Mouse (Mus musculus) CH12.LX (cell line): ENCODE results near the gene Bmp6. TPM values are rescaled to one million over a fixed set of nuclear protein-coding genes. Genes with fewer than 3 reads are reported as not detected.

ENCODE experiments used
- DNase-seq: peaks from one replicate; pipeline ENCODE4 v3.0.0-alpha.2; 2013; ENCODE audit errors: extremely low read depth
- H3K27ac ChIP-seq: 2 replicates; pipeline ENCODE4 v1.5.1; 2012; ENCODE audit warnings: low read depth, mild to moderate bottlenecking, control low read depth, moderate library complexity; ENCODE audit not compliant: insufficient read depth
- H3K27me3 ChIP-seq: replicated peaks from 2 replicates; pipeline ENCODE3; 2012; ENCODE audit warnings: inconsistent platforms
- H3K36me3 ChIP-seq, 2 experiments: replicated peaks in 1 of 2; 2 replicates each; pipeline versions ENCODE3 to v1.6.1; 2012; ENCODE audit warnings: inconsistent platforms in 1 of 2, low read length in 1 of 2, mild to moderate bottlenecking in 1 of 2, mixed read lengths in 1 of 2, moderate library complexity in 1 of 2; ENCODE audit not compliant: control insufficient read depth in 1 of 2, insufficient read depth in 1 of 2
- H3K4me1 ChIP-seq, 2 experiments: 2 replicates each; pipeline ENCODE4 v1.6.1; 2012; ENCODE audit warnings: inconsistent platforms in 1 of 2, moderate library complexity in 1 of 2; ENCODE audit not compliant: insufficient read depth in 2 of 2, control insufficient read depth in 1 of 2
- H3K4me2 ChIP-seq: 2 replicates; pipeline ENCODE4 v1.6.1; 2012; ENCODE audit warnings: low read depth, mild to moderate bottlenecking, control low read depth; ENCODE audit not compliant: poor library complexity, insufficient read depth, severe bottlenecking
- H3K4me3 ChIP-seq, 3 experiments: fragments of 150-350 bp in 1 of 3; sonication (generic) in 1 of 3; replicated peaks in 1 of 3; 2 replicates each; pipeline versions ENCODE3 to v1.5.1; 2011 to 2012; ENCODE audit warnings: low read depth in 2 of 3, low read length in 2 of 3, mild to moderate bottlenecking in 2 of 3, moderate library complexity in 2 of 3, control low read depth in 1 of 3, improper control_type of control experiment in 1 of 3, inconsistent platforms in 1 of 3, mixed read lengths in 1 of 3; ENCODE audit not compliant: poor library complexity in 1 of 3
- H3K79me2 ChIP-seq: replicated peaks from 2 replicates; pipeline ENCODE4 v1.6.1; 2012; ENCODE audit warnings: mild to moderate bottlenecking, moderate library complexity; ENCODE audit not compliant: control insufficient read depth, poor library complexity, insufficient read depth, severe bottlenecking; ENCODE audit errors: extremely low read depth
- H3K9ac ChIP-seq: 2 replicates; pipeline ENCODE4 v1.6.1; 2012; ENCODE audit warnings: low read depth, mild to moderate bottlenecking, control low read depth, moderate library complexity; ENCODE audit not compliant: insufficient read depth
- H3K9me3 ChIP-seq: replicated peaks from 2 replicates; pipeline ENCODE3; 2012; ENCODE audit warnings: low read length, inconsistent platforms, mixed read lengths
- BHLHE40 ChIP-seq: IDR thresholded peaks from 2 replicates; pipeline ENCODE4 v1.6.1; 2011; ENCODE audit warnings: mild to moderate bottlenecking, low read depth, low read length, improper control_type of control experiment
- CHD1 ChIP-seq: IDR thresholded peaks from 2 replicates; pipeline ENCODE4 v1.6.1; 2012; ENCODE audit warnings: low read depth, low read length, improper control_type of control experiment, inconsistent platforms
- CTCF ChIP-seq, 2 experiments: IDR thresholded peaks in 1 of 2; conservative IDR thresholded peaks in 1 of 2; 2 replicates each; pipeline ENCODE4 v1.5.1; 2011 to 2012; ENCODE audit warnings: low read depth in 2 of 2, low read length in 2 of 2, improper control_type of control experiment in 1 of 2, inconsistent platforms in 1 of 2, mild to moderate bottlenecking in 1 of 2, moderate library complexity in 1 of 2
- EP300 ChIP-seq: IDR thresholded peaks from 2 replicates; pipeline ENCODE4 v1.6.1; 2011; ENCODE audit warnings: low read length, improper control_type of control experiment
- ETS1 ChIP-seq: conservative IDR thresholded peaks from 2 replicates; pipeline ENCODE4 v1.6.1; 2012; ENCODE audit warnings: low read depth, mild to moderate bottlenecking, inconsistent platforms, low read length, improper control_type of control experiment, moderate library complexity
- GABPA ChIP-seq: IDR thresholded peaks from 2 replicates; pipeline ENCODE4 v1.6.1; 2012; ENCODE audit warnings: low read depth, low read length, improper control_type of control experiment, inconsistent platforms; ENCODE audit not compliant: insufficient replicate concordance
- HCFC1 ChIP-seq: IDR thresholded peaks from 2 replicates; pipeline ENCODE4 v1.6.1; 2012; ENCODE audit warnings: low read depth, mild to moderate bottlenecking, inconsistent platforms, low read length, improper control_type of control experiment
- IRF4 ChIP-seq: IDR thresholded peaks from 2 replicates; pipeline ENCODE4 v1.6.1; 2014; ENCODE audit warnings: low read depth, mild to moderate bottlenecking, inconsistent platforms, low read length, improper control_type of control experiment
- JUN ChIP-seq: IDR thresholded peaks from 2 replicates; pipeline ENCODE4 v1.6.1; 2011; ENCODE audit warnings: low read depth, mild to moderate bottlenecking, low read length, improper control_type of control experiment, moderate library complexity; ENCODE audit not compliant: insufficient read depth
- JUND ChIP-seq: conservative IDR thresholded peaks from 2 replicates; pipeline ENCODE4 v1.6.1; 2011; ENCODE audit warnings: low read depth, low read length, improper control_type of control experiment
- MAFK ChIP-seq: IDR thresholded peaks from 2 replicates; pipeline ENCODE4 v1.6.1; 2011; ENCODE audit warnings: low read length, improper control_type of control experiment; ENCODE audit not compliant: insufficient replicate concordance
- MAX ChIP-seq: IDR thresholded peaks from 2 replicates; pipeline ENCODE4 v1.6.1; 2011; ENCODE audit warnings: low read length, improper control_type of control experiment
- MEF2A ChIP-seq: IDR thresholded peaks from 2 replicates; pipeline ENCODE4 v1.6.1; 2014; ENCODE audit warnings: low read depth, mild to moderate bottlenecking, inconsistent platforms, low read length, improper control_type of control experiment, borderline replicate concordance
- MXI1 ChIP-seq: IDR thresholded peaks from 2 replicates; pipeline ENCODE4 v1.6.1; 2011; ENCODE audit warnings: mild to moderate bottlenecking, low read depth, low read length, improper control_type of control experiment
- MYC ChIP-seq: IDR thresholded peaks from 2 replicates; pipeline ENCODE4 v1.6.1; 2011; ENCODE audit warnings: low read depth, mild to moderate bottlenecking, improper control_type of control experiment, low read length
- POLR2A ChIP-seq: IDR thresholded peaks from 2 replicates; pipeline ENCODE4 v1.6.1; 2011; ENCODE audit warnings: low read depth, mild to moderate bottlenecking, improper control_type of control experiment, low read length
- POLR2AphosphoS2 ChIP-seq: IDR thresholded peaks from 2 replicates; pipeline ENCODE4 v1.6.1; 2011; ENCODE audit warnings: low read depth, low read length, improper control_type of control experiment
- RAD21 ChIP-seq: IDR thresholded peaks from 2 replicates; pipeline ENCODE4 v1.6.1; 2011; ENCODE audit warnings: low read depth, mild to moderate bottlenecking, low read length, improper control_type of control experiment, moderate library complexity
- RCOR1 ChIP-seq: conservative IDR thresholded peaks from 2 replicates; pipeline ENCODE4 v1.6.1; 2012; ENCODE audit warnings: low read depth, mild to moderate bottlenecking, inconsistent platforms, low read length, improper control_type of control experiment
- SIN3A ChIP-seq: IDR thresholded peaks from 2 replicates; pipeline ENCODE4 v1.6.1; 2012; ENCODE audit warnings: low read length, improper control_type of control experiment, inconsistent platforms
- TBP ChIP-seq: conservative IDR thresholded peaks from 2 replicates; pipeline ENCODE4 v1.6.1; 2011; ENCODE audit warnings: low read depth, low read length, improper control_type of control experiment
- TCF12 ChIP-seq: IDR thresholded peaks from 2 replicates; pipeline ENCODE4 v1.6.1; 2014; ENCODE audit warnings: low read depth, mild to moderate bottlenecking, inconsistent platforms, low read length, improper control_type of control experiment
- UBTF ChIP-seq: IDR thresholded peaks from 2 replicates; pipeline ENCODE4 v1.6.1; 2012; ENCODE audit warnings: low read depth, mild to moderate bottlenecking, inconsistent platforms, low read length, improper control_type of control experiment, moderate library complexity
- ZC3H11A ChIP-seq: IDR thresholded peaks from 2 replicates; pipeline ENCODE4 v1.6.1; 2012; ENCODE audit warnings: low read depth, mild to moderate bottlenecking, inconsistent platforms, low read length, improper control_type of control experiment
- ZKSCAN1 ChIP-seq: IDR thresholded peaks from 2 replicates; pipeline ENCODE4 v1.6.1; 2012; ENCODE audit warnings: low read depth, inconsistent platforms, low read length, improper control_type of control experiment, borderline replicate concordance
- ZMIZ1 ChIP-seq: IDR thresholded peaks from 2 replicates; pipeline ENCODE4 v1.6.1; 2012; ENCODE audit warnings: low read depth, mild to moderate bottlenecking, inconsistent platforms, low read length, improper control_type of control experiment
- dilution Hi-C: fragments of 300-500 bp; cut with MboI; formaldehyde crosslinking; loops from 2 replicates; pipeline ENCODE4 v1.14.3; 2020; ENCODE audit warnings: low sequenced_read_pairs; ENCODE audit not compliant: extremely low pct_unique_long_range_greater_than_20kb, extremely low pct_ligation_motif_present
- in situ Hi-C: fragments of 300-500 bp; cut with MboI; formaldehyde crosslinking; loops from 3 replicates; pipeline ENCODE4 v1.14.3; 2019; ENCODE audit warnings: low sequenced_read_pairs, low pct_ligation_motif_present, low pct_unique_long_range_greater_than_20kb, mixed read lengths
- polyA plus RNA-seq: library from polyadenylated mRNA; unstranded; fragments of >175 nt; gene quantifications from 2 replicates; pipeline ENCODE4 v1.2.1, GENCODE M21; 2012; ENCODE audit warnings: low read depth; ENCODE audit not compliant: insufficient read length
- total RNA-seq, 2 experiments: library from RNA; depleted of rRNA; stranded (reverse); fragments of 300-350 nt in 1 of 2; fragments of >200 nt in 1 of 2; gene quantifications; 2 replicates each; pipeline ENCODE4 v1.2.3; 2012 to 2014

The Bmp6 gene
- total and polyA plus RNA-seq, 3 experiments = 0.16 to 3.5 (median 0.77) TPM

- peaks cover 59 to 100% of the 10 kb centered on the region in 2 experiments for H3K36me3 ChIP-seq
- H3K9me3 ChIP-seq = peaks cover 33% of the 10 kb centered on the region
- H3K27me3 ChIP-seq = no peaks in the 10 kb centered on the region
- dilution Hi-C loops = no loop called here
- peak overlapping the region in 1 of 3 experiments; percentile 26 for H3K4me3 ChIP-seq
- TF ChIP-seq MAX (no peak), SIN3A (no peak), CHD1 (no peak), ZMIZ1 (no peak), HCFC1 (no peak), RAD21 (no peak)
- no peak for DNase-seq
- H3K4me1 ChIP-seq = peaks cover 23 to 57% of the 10 kb centered on the region in 2 experiments
- peak overlapping the region; percentile 18 for H3K27ac ChIP-seq
- peaks cover 53% of the 10 kb centered on the region for H3K79me2 ChIP-seq
- in situ Hi-C loops = no loop called here
- no peak overlapping the region for H3K9ac ChIP-seq
- H3K4me2 ChIP-seq = no peak overlapping the region
These were observed 175.4 kb downstream of the Bmp6 start for GRCm38 (mm10) chr13:38520299-38520698.

DNA sequence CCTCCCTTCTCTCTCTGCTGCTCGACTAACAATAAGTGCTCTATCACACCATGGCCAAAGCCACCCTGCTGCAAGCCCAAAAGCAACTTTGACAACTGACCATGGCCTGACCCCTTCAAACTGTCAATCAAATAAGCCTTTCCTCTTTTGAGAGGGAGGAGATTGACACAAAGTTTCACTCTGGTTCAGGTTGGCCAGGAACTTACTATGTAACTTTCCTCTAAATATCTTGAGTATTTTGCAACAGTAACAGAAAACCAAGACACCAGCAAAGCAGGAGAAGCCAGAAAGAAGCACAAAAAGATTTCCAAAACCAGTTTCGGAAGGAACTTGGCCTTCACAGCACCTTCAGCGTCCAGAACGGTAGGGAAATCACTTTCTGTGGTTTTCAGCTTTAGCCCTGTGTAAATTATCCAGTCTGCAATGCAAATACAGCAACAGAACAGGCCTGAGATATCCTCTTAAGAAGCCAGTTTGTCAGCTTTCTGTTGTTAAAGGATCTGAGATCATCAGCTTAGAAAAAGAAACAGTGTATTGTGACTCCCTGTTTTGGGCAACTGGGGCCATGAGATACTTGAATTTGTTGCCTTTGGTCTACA is 177.2 kb downstream of the Bmp6 start:
- Histone ChIP-seq H3K9me3 (peaks cover 33% of the 10 kb centered on the region), H3K27ac (peak overlapping the region; percentile 90), H3K4me2 (peak overlapping the region; percentile 73)
- TF ChIP-seq IRF4 (peak; percentile 70; the same call in 1 of the 2 replicates), UBTF (no peak), MYC (no peak), POLR2A (peak; percentile 25; the same call in 1 of the 2 replicates), MAFK (0 out of 2 replicates have a peak, but pooled peaks have one; percentile 32), GABPA (no peak), MAX (no peak), MEF2A (peak; percentile 73), ZC3H11A (no peak), EP300 (peak; percentile 79), TCF12 (peak; percentile 41; the same call in 1 of the 2 replicates), MXI1 (no peak), CTCF (conservative IDR thresholded peaks at IDR 0.05 in 1 of 2, IDR thresholded peaks at IDR 0.05 in 1 of 2; ENCODE audit: low read depth in 2 of 2, low read length in 2 of 2) (no peak), POLR2AphosphoS2 (no peak), JUN (0 out of 2 replicates have a peak, but pooled peaks have one; percentile 2), BHLHE40 (peak; percentile 48; the same call in 1 of the 2 replicates), RCOR1 (no peak), ZKSCAN1 (no peak), TBP (0 out of 2 replicates have a peak, but pooled peaks have one; percentile 14), ETS1 (peak; percentile 55), JUND (0 out of 2 replicates have a peak, but pooled peaks have one; percentile 22)
- TF ChIP-seq, all 38 proteins: peak for 11
- peak; percentile 61 for DNase-seq
- Histone ChIP-seq H3K4me1 (peaks cover 26 to 66% of the 10 kb centered on the region in 2 experiments), H3K36me3 (peaks cover 48 to 89% of the 10 kb centered on the region in 2 experiments), H3K79me2 (peaks cover 65% of the 10 kb centered on the region), H3K9ac (no peak overlapping the region), H3K27me3 (no peaks in the 10 kb centered on the region), H3K4me3 (peak overlapping the region in 1 of 3 experiments; percentile 28)
- in situ Hi-C loops = no loop called here
- dilution Hi-C loops = no loop called here
